Mouse (Mus musculus): ENCODE measurements around the gene Setd6. TPM values are rescaled to one million over a fixed set of nuclear protein-coding genes. Genes with fewer than 3 reads are reported as not detected.

Setd6 gene
- 8.1 and 12.1 TPM in 2 replicates for polyA plus RNA-seq (2021; fragmentation: Nextera tagmentation)
- long read RNA-seq, experiment 1, transcript Setd6-201 (7 exons, 1,707 nt) = major isoform, 27 of 58 reads
- long read RNA-seq, experiment 1, partial matches to known transcripts = 4 of 58 reads
- long read RNA-seq, experiment 1, other reads (novel, unspliced or antisense) = 27 of 58 reads
- long read RNA-seq, experiment 2, transcript Setd6-201 (7 exons, 1,707 nt) = major isoform, 5 of 15 reads
- long read RNA-seq, experiment 2, partial matches to known transcripts = 0 of 15 reads
- long read RNA-seq, experiment 2, other reads (novel, unspliced or antisense) = 10 of 15 reads

GRCm38 (mm10) chr8:95715676-95716531 lies at the start of gene Setd6:
Gene Setd6 (plus strand): TSS chr8:95715881.

GRCm38 (mm10) chr8:95676631-95677030 lies 39.0 kb upstream of the Setd6 start, which contains the start of gene Ndrg4:
Gene Ndrg4 (plus strand): TSS chr8:95676980.

Other genes with a start within 250 kb of the Setd6 start
- 9.1 and 10.3 TPM in 2 replicates for gene Csnk2a2, start 225.8 kb upstream of the Setd6 start, polyA plus RNA-seq (2021; fragmentation: Nextera tagmentation)
- gene Ccdc113, start 181.8 kb upstream of the Setd6 start, polyA plus RNA-seq (2021; fragmentation: Nextera tagmentation) = 7.0 and 7.9 TPM in 2 replicates
- not detected in 2 replicates for gene Prss54, start 139.5 kb upstream of the Setd6 start, polyA plus RNA-seq (2021; fragmentation: Nextera tagmentation)
- gene Gins3, start 82.4 kb upstream of the Setd6 start, polyA plus RNA-seq (2021; fragmentation: Nextera tagmentation) = 2.3 and 2.7 TPM in 2 replicates
- 955 and 1,153 TPM in 2 replicates for gene Ndrg4, start 38.9 kb upstream of the Setd6 start, polyA plus RNA-seq (2021; fragmentation: Nextera tagmentation)
- 8.8 and 13.5 TPM in 2 replicates for gene Cnot1, start 91.6 kb downstream of the Setd6 start, polyA plus RNA-seq (2021; fragmentation: Nextera tagmentation)
- gene Sap18b, start 109.5 kb downstream of the Setd6 start, polyA plus RNA-seq (2021; fragmentation: Nextera tagmentation) = 224 and 267 TPM in 2 replicates
- 15.4 and 16.2 TPM in 2 replicates for gene Slc38a7, start 137.7 kb downstream of the Setd6 start, polyA plus RNA-seq (2021; fragmentation: Nextera tagmentation)
- gene Got2, start 172.7 kb downstream of the Setd6 start, polyA plus RNA-seq (2021; fragmentation: Nextera tagmentation) = 118 and 151 TPM in 2 replicates

All from left cerebral cortex, adult 6 months (tissue).